Mouse (Mus musculus) erythroblast, adult 5-6 weeks (primary cell): ENCODE data around the gene Usp20. TPM values are rescaled to one million over a fixed set of nuclear protein-coding genes. Genes with fewer than 3 reads are reported as not detected.

Source experiments
- ATAC-seq: replicated peaks from 2 replicates; pipeline ENCODE4 v1.8.0; 2016; ENCODE audit warnings: moderate number of reproducible peaks, mild to moderate bottlenecking, moderate TSS enrichment, inconsistent platforms; ENCODE audit not compliant: poor library complexity, low FRiP score, severe bottlenecking
- total RNA-seq, 2 experiments: library from RNA; stranded (forward) in 1 of 2; stranded (reverse) in 1 of 2; fragments of 150-400 nt in 1 of 2; fragments of 200-764, 138-1000 nt in 1 of 2; gene quantifications; 2 replicates each; pipeline versions ENCODE4 v1.2.3 to v1.2.4; 2015 to 2017; ENCODE audit warnings: low replicate concordance in 2 of 2

Gene Usp20
- total RNA-seq, 2 experiments from 2014 or later: 0.19 to 0.60 TPM

- no peak for ATAC-seq
Observed at GRCm38 (mm10) chr2:31067696-31068245, 85.7 kb downstream of the Usp20 start.

- no peak for ATAC-seq
Observed at GRCm38 (mm10) chr2:31068246-31069113, 86.4 kb downstream of the Usp20 start.

- ATAC-seq: no peak
Observed at GRCm38 (mm10) chr2:31069114-31069445, 87.0 kb downstream of the Usp20 start.

GRCm38 (mm10) chr2:31069506-31069905 lies 87.4 kb downstream of the Usp20 start:
- ATAC-seq: no peak

Other genes starting within 250 kb of the Usp20 start
- gene 1700001O22Rik, start 178.6 kb upstream of the Usp20 start, total RNA-seq (2015; ENCODE audit: low replicate concordance): not detected in 2 replicates
- gene 1700001O22Rik, start 178.6 kb upstream of the Usp20 start, total RNA-seq (2017; ENCODE audit: low replicate concordance): not detected in 2 replicates
- gene Ntmt1, start 174.5 kb upstream of the Usp20 start, total RNA-seq (2015; ENCODE audit: low replicate concordance): 2.7 TPM in 2 replicates
- gene Ntmt1, start 174.5 kb upstream of the Usp20 start, total RNA-seq (2017; ENCODE audit: low replicate concordance): 3.9 TPM in 1 of 2 replicates, not detected in the other
- gene Asb6, start 151.9 kb upstream of the Usp20 start, total RNA-seq (2015; ENCODE audit: low replicate concordance): 13.6 and 19.2 TPM in 2 replicates
- gene Asb6, start 151.9 kb upstream of the Usp20 start, total RNA-seq (2017; ENCODE audit: low replicate concordance): 40.6 and 42.2 TPM in 2 replicates
- gene Prrx2, start 147.3 kb upstream of the Usp20 start, total RNA-seq (2015; ENCODE audit: low replicate concordance): not detected in 2 replicates
- not detected in 2 replicates for gene Prrx2, start 147.3 kb upstream of the Usp20 start, total RNA-seq (2017; ENCODE audit: low replicate concordance)
- 0.38 and 2.1 TPM in 2 replicates for gene Ptges, start 52.4 kb upstream of the Usp20 start, total RNA-seq (2015; ENCODE audit: low replicate concordance)
- 0.42 and 2.3 TPM in 2 replicates for gene Ptges, start 52.4 kb upstream of the Usp20 start, total RNA-seq (2017; ENCODE audit: low replicate concordance)
- gene Tor1b, start 29.3 kb upstream of the Usp20 start, total RNA-seq (2015; ENCODE audit: low replicate concordance): 6.5 and 7.1 TPM in 2 replicates
- gene Tor1b, start 29.3 kb upstream of the Usp20 start, total RNA-seq (2017; ENCODE audit: low replicate concordance): 10.8 and 12.7 TPM in 2 replicates
- 13.6 and 14.4 TPM in 2 replicates for gene Tor1a, start 14.3 kb upstream of the Usp20 start, total RNA-seq (2015; ENCODE audit: low replicate concordance)
- 15.8 and 45.9 TPM in 2 replicates for gene Tor1a, start 14.3 kb upstream of the Usp20 start, total RNA-seq (2017; ENCODE audit: low replicate concordance)
- 13.6 and 14.2 TPM in 2 replicates for gene BC005624, start 78 bp upstream of the Usp20 start, total RNA-seq (2015; ENCODE audit: low replicate concordance)
- 14.8 and 30.1 TPM in 2 replicates for gene BC005624, start 78 bp upstream of the Usp20 start, total RNA-seq (2017; ENCODE audit: low replicate concordance)
- gene Fnbp1, start 159.7 kb downstream of the Usp20 start, total RNA-seq (2015; ENCODE audit: low replicate concordance): 15.5 and 20.4 TPM in 2 replicates
- gene Fnbp1, start 159.7 kb downstream of the Usp20 start, total RNA-seq (2017; ENCODE audit: low replicate concordance): 2.9 and 6.1 TPM in 2 replicates
- gene Gpr107, start 170.0 kb downstream of the Usp20 start, total RNA-seq (2015; ENCODE audit: low replicate concordance): 2.5 and 10.7 TPM in 2 replicates
- 11.7 TPM in 2 replicates for gene Gpr107, start 170.0 kb downstream of the Usp20 start, total RNA-seq (2017; ENCODE audit: low replicate concordance)